Mouse (Mus musculus) adrenal gland, adult 2 months (tissue): ENCODE results near the gene Tnni3. TPM values are rescaled to one million over a fixed set of nuclear protein-coding genes. Genes with fewer than 3 reads are reported as not detected.
"Not testable (repeated sequence)": the region's sequence is repeated elsewhere in the genome, so short reads cannot be mapped to it uniquely, and the experiment has no call there.

Experiments used
- DNase-seq: peaks from one replicate; pipeline ENCODE4 v3.0.0; 2021
- long read RNA-seq: library from polyadenylated mRNA; stranded (forward); transcript quantifications from one replicate; pipeline ENCODE4 v2.0.0, GENCODE M21; 2021
- polyA plus RNA-seq: library from polyadenylated mRNA; depleted of rRNA; stranded (reverse); fragments of >200 nt; gene quantifications from 2 replicates; pipeline ENCODE4 v1.2.3, GENCODE M21; 2012; rRNA removed
- total RNA-seq, 2 experiments: library from RNA; stranded (reverse); gene quantifications; 2 replicates each; pipeline ENCODE4 v1.2.3; 2021

The Tnni3 gene
- total RNA-seq (1 to 10 TPM in 1 of 2 experiments, not detected in 1; 1.7 TPM), polyA plus RNA-seq (3.3 and 4.7 TPM in 2 replicates)
- long read RNA-seq: 0 reads

DNA sequence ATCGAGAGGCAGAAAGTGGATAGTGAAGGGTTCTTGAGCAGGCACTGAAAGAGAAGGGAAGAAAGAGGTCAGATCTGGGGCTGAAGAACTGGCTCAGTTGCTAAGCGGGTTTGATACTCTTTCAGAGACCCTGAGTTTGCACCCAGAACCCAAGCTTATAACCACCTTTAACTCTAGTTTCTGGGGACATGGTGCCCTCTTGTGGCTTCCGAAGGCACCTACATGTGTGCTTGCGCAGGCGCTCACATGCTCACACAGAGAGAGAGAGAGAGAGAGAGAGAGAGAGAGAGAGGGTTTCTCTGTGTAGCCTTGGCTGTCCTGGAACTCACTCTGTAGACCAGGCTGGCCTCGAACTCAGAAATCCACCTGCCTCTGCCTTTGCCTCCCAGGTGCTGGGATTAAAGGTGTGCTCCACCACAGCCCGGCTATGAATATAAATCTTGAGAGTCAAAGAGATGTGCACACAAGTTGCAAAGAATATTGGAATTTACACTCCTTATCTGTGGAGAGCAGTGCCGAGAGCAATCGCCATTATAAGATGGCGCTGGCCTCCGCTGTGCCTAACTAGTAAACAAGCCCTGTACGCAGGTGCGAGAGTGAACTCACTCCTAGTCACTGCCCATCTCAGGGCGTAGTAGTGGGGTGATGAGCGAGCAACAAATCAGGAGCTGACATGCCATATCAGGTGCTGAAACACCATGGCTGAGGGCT lies at the start of gene Tnni3:
Tnni3 (minus strand) TSS at position 18 of the 711 bp plus-strand sequence.
- peak; percentile 24 for DNase-seq

DNA sequence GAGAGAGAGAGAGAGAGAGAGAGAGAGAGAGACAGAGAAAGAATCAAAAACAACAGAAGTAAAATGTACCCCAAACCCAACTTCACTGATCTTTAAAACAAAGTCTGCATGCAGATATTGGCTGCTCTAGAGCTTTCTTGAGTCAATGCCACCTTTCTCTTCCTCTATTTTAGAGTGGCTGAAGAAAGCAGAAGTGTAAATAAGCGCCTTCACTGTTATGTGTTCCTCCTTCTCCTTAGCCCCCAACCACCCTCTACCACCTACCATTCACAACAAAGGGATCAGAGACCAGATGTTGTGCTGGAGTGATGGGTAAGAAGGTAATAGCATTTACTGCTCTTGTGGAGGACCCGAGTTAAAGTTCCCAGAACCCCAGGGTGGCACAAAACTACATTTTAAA lies 48.3 kb upstream of the Tnni3 start:
- DNase-seq: not testable (repeated sequence)

DNA sequence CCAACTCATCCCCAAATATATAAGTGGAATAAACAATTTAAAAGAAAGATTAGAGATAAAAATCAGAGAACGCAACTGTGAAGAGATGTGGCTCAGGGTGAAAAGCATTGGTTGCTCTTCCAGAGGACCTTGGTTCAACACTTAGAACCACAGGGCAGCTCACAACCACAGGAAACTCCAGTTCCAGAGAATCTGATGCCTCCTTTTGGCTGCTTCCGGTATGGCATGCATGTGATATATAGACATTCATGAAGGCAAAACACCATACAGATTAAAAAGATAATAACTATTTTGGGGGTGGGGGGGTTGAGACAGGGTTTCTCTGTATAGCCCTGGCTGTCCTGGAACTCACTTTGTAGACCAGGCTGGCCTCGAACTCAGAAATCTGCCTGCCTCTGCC lies 38.6 kb upstream of the Tnni3 start:
- no peak for DNase-seq

DNA sequence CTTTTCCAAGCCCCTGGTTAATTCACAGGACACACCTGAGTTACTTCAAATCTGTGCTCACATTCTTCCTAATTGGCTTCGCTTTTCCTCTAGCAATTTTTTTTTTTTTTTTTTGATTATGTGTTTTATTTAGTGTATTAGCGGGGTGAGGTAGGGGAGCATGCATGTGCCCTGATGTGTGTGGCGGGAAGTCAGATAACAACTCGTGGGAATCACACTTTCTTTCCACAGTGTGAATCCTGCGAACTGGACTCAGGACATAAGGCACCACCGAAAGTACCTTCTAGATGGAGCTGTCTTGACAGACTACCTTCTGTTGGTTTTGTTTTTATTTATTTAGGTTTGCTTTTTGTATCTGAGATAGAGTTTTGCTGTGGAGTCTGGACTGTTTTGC lies 33.1 kb upstream of the Tnni3 start:
- DNase-seq: no peak

DNA sequence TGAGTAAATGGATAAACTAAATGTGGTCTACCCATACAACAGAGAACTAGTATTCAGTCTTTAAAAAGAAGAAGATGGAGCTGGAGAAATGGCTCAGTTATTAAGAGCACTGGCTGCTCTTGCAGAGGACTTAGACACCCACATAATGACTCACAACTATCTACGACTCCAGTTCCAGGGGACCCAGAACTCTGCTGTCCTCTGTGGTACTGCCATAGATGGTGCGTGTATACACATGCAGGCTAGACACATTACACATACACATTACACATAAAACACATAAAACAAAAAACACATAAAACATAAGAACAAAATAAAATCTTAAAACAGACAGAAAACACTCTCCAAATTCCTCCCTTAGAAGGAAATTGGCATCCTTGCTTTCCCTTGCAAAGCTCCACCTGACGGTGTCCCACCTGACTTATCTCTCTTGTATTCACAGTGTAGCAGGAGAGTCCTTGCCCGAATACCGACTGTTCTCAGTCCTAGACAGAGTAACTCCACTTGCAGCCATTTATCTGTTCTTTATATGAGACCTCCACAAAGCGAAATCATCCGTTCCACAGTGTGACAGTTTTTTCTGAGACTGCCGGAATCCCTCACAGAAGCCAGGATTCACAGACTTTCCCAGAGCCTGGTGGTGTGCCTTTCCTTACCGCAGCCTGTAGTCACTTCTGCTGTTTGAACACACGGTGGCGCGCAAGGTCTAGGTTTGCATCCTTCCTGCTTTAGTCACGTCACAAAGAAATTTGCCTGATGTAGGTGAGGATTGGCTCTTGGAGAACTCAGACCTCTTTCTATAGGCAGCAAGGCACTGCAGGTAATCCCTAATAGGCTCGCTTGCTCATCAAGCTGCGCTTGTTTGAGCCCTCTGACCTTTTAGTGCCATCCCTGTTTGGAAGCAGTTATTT lies 32.5 kb upstream of the Tnni3 start:
- peak; percentile 64 for DNase-seq

DNA sequence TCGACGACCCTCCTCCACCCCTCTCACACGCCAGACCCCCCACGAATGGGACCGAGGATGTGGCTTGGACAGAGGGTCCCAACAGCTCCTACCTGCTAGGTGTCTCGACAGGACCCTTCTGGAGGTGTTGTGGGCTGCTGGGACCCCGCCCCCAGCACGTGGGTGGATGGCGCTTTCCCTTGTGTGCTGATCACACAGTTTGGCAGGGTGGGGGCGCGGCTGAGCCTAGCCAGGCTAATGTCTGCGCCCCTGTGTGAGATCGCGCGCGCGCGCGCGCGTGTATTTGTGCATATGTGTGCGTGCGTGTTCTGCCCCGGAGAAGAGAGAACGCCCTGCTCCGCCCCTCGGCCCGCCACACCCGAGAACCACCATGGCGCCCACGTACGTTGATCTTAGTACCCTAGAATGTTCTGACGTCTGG lies 23.2 kb upstream of the Tnni3 start, which contains the start of gene Syt5:
Syt5 (minus strand) TSS at position 321 of the 421 bp plus-strand sequence.
- DNase-seq: no peak

DNA sequence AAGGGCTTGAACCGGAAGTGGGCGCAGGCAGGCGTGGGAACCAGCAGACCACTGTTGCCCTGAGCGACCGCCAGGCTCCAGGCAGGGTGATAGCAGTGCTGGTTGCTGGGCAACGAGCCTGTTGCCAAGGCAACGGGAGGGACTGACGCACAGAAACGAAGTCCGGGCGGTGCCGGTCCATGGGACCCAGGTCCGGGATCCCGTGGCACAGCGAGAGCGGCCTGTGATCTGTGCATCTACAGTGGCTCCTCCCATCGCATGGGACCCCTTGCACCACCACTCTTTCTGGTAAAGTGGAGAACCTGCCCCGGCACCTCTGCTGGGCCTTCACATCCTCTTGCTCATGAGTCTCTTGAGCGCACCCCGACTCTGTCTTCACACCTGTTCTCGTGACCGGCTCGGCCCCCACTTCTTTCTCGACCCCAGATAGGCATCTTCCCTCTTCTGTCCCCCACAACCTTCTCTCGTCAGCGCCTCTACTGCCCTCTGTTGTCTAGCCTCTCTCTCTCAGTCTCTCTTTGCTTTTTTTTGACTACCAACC lies 22.6 kb upstream of the Tnni3 start:
- DNase-seq: peak; percentile 79

DNA sequence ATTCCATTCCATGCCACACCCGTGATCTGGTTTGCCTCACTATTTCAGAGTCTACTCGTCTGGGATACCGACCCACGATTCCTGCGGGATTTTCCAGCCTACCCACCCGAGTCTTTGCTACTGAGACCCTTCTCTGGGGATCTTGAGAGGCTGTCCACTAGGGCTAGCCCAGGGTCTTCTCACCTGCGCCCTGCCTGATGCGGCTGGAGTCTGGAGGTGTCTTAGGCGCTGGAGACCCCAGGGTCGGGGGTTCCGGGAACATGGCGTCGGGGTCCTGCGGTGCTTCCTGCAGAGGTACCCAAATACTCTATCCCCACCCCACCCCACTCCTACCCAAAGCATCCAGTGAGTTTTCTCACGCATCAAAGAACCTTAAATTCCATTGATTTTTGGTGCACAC lies 22.0 kb upstream of the Tnni3 start:
- DNase-seq: no peak

DNA sequence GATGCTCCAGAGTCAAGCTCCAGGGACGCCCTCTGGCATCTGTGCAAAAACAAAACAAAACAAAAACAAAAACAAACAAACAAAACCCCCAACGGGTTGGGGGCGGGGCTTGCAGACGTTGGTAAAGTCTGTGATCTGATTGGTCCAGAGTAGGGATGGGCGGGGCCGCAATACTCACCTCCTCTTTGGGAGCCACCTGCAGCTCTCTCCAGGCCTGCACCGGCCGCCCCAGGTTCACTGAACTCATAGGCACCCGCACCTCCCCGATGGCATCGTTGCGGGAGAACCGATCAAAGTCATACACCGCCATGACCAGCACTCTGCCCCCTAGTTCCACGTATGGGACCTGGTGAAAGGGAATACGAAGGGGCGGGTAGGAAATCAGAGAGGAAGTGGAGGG lies 18.0 kb upstream of the Tnni3 start:
- DNase-seq: no peak

DNA sequence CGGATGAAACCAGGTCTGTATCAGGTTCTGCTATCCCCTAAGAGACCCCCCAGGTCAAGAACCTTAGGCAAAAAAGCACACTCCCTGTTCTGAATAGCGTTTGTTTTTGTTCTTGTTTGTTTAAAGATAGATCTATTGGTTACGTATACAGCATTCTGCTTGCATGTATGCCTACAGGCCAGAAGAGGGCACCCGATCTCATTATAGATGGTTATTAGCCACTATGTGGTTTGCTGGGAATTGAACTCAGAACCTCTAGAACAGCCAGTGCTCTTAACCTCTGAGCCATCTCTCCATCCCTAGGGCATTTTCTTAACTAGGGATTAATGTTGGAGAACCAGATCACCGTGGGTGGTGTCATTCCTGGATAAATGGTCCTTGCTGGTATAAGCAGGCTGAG lies 17.3 kb upstream of the Tnni3 start:
- DNase-seq: no peak

DNA sequence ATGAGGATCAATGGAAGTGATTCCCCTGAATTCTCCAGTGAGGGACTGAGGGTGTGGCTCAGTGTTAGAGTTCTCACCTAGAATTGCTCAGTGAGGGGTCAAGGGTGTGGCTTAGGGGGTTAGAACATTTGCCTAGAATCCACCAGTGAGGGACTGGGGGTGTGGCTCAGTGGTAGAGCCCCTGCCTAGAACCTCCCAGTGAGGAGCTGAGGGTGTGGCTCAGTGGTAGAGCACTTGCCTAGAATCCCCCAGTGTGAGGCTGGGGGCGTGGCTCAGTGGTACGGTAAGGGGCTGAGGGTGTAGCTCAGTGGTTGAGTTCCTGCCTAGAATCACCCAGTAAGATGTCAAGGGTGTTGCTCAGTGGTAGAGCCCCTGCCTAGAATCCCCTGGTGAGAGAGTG lies 15.0 kb upstream of the Tnni3 start:
- DNase-seq: no peak

DNA sequence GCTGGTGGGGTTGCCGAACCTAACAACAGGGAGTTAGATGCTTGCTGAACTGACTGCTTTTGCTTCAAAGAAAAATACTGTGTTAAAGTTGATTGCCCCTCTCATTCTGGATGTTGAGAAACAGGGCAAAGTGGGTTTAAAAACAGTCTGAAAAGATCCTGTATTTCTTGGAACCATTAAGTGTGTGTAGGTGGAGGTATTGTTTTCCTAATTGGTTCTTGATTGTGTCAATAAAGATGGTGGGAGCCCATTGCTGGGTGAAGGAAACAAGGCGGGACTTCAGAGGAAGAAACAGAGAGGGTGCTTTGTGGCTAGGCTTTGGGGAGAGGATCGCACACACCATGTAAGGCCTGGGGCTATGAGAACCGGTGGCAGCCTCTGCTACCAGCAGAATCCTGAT lies 13.2 kb upstream of the Tnni3 start:
- DNase-seq: no peak

DNA sequence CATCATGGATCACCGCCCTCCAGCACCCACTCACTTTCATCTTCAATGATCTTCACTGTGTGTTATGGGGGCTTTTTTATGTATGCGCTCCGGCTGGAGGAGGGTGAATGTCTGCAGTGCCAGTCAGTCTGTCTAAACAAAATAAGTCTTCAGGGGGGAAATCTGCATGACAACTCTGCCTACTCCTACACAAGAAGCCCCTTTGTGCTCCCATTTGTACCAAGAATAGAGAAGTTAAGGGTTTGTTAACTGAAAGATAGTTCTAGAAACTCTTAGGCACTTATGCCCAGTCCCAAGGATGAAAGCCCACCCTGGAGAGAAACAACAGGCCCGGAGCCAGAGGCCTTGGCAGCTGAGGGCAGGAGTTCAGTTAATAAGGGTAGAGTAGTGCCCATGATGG lies 12.3 kb upstream of the Tnni3 start:
- DNase-seq: no peak

DNA sequence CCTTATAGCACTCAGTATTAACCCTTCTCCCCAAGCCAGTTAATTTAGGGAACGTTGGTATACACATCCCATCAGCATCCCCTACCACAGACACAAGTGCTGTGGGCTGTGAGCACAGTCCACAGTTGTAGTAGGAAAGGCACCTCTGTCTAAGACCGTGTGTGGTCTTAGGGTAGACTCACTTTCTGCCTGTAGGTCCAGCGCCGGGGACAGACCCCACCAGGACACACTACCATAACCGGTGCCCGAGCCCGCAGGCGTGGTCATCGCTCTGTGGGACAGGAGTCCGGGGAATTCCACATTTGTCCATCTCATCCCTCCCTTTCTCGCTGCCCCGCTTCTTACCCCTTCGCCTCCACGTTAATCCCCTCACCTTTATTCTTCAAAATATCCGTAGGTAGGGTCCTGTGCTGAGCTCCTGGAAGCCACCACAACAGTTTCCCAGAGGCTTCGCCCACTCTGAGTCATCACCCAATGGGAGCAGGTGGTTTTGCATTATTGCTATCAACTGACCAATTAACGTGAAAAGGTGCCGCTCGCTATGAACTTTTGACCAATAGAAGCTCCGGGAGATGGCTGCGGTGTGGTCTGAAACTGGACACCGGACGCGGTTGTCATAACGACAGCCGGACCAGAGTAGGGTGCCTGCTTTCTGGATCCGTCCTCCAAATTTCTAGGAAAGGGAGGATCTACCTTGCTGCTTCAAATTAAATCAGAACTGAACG lies 8.1 kb upstream of the Tnni3 start, which contains the start of gene Dnaaf3:
Dnaaf3 (minus strand) TSS at position 449 of the 725 bp plus-strand sequence.
- DNase-seq: peak; percentile 83

DNA sequence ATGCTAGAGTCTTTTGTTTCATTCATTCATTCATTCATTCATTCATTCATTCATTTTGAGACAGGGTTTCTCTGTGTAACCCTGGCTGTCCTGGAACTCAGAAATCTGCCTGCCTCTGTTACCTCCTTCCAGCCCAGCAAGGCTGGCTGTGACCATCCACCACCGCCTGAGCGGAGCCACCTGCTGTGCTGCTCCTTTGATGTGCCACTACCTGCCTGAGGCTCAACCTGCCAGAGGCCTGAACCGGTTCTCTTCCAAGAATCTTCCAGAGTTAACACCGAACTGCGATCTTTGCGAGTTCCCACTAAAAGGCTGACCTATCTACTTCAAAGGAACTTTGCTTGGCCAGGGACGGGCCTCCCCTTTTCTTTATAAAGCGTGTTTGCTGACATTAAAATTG lies 6.1 kb upstream of the Tnni3 start:
- not testable (repeated sequence) for DNase-seq

DNA sequence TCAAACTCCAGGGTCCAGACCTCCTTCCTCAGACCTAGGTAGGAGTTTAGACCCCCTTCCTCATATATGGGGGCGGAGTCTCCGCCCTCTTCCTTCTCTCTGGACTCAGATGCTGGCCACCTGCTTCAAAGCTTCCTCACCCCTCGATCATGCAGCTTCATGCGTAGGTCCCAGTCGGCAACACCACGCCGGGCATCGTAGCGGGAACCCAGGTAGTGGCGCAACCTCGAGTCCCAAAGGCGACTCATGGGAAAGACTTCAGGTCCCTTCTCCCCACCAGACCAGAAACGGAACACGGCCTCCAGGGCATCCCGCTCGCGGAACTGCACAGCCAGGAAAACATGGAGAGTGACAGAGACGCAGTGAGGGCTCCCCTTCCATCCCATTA lies 3.3 kb upstream of the Tnni3 start:
- no peak for DNase-seq

DNA sequence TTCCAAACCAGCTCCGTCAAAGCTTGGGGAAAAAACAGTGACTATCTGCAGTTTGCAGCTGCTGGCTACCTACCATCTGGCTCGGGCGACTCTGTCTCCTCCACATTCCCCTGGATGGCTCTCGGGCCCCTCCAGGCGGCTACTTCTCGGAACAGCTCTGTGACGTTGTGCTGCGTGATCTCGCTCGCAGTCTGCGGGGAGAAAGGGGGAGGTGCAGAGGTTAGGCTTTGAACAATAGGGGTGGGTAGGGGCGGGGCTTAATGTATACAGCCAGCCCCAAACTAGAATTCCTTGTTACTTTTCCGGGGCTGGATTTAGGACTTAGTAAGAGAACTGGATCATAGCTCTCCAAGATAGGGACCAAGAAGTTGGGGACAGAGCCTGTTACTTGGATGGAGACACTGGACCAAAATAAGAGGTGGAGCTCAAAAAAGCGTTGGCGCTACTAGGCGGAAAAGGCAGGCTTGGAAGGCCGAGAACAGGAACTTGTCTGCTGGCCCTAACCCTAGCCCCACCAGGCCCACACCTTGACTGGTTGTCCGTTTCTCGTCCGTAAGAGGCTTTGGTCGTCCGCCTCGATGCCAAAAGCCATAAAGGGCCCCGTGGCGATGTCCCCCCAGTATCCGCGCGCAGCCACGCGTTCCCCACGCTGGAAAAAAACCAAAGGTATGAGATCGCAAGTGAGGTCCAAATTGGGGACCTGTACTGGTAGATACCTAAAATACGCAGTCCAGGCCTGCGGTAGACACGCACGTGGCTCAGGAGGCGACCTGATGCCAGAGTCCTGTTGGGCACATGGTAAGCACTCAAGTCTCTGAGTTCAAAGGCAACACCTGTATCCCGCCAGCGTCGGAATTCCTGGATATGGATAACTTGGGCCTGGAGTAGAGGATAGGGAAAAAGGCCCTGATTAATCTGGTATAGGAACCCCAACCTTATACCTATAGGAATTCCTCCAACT lies 2.6 kb upstream of the Tnni3 start:
- peak; percentile 70 for DNase-seq

DNA sequence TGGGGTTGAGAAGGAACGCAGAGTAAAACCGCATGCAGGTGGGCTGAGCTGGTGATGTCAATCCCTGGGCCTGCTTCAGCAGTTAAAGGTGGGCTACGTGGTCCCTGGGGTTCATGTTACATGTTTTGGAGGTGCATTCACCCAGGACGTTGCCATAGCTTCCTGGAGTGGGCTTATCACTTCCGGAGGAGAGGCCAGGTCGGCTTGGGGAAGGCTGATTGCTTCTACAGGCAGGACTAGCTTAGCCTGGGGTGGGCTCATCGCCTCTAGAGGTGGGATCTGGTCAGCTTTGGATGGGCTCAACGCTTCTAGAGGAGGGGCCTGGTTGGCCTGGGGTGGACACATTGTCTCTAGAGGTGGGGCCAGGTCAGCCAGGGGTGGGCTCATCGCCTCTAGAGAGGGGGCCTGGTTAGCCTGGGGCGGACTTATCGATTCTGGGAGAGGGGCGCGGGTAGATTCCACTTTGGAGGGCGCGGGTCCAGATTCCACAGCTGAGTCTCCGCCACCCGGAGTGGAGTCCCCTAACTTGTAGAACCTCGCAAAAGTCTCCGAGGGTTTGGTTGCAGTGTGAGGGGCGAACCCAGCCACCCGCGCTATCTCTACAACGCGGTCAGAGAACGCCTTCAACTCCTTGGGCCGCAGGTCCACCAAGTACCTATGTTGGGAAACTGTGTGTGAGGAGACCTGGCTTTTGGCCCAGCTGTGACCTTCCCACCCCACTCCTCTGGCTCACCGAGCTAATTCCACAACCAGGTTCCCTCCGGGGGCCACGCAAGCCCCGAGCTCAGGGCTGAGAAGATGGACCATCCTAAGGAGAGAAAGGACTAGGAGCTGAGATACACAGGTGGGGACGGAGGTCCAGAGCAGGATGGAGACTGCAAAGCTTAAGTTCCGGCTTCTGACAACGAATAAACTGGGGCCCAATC lies 561 bp downstream of the Tnni3 start:
- DNase-seq: no peak

DNA sequence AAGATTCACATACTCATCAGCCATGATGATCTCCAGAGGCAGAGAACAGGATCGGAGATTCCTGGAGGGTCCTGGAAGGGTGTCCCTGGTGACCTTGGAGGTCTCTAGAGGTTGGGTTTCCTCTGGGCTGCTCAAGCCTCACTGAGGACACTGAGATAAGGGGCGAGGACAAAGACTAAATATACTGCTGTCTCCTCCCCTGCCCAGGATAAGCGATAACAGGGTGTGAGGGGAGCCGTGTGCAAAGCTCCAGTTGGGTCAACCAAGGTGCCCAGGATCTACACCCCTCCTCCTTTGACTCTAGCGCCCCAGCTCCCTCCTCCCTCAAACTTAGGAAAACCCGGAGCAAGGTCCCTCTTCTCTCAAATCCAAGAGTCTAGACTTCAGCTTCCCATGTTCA lies 1.7 kb downstream of the Tnni3 start:
- DNase-seq: no peak
